Mouse (Mus musculus) G1E-ER4 (cell line): Measurements from ENCODE around the gene Efnb1. TPM values are rescaled to one million over a fixed set of nuclear protein-coding genes. Genes with fewer than 3 reads are reported as not detected.

ENCODE experiments used
- GATA1 ChIP-seq: IDR thresholded peaks from one replicate; pipeline ENCODE4 v1.8.0; 2012; ENCODE audit warnings: low read length, inconsistent platforms
- polyA plus RNA-seq: library from polyadenylated mRNA; stranded (reverse); fragments of >175 nt; gene quantifications from 2 replicates; pipeline ENCODE4 v1.2.3, GENCODE M21; 2012

Efnb1 gene
- not detected in 2 replicates for polyA plus RNA-seq

DNA sequence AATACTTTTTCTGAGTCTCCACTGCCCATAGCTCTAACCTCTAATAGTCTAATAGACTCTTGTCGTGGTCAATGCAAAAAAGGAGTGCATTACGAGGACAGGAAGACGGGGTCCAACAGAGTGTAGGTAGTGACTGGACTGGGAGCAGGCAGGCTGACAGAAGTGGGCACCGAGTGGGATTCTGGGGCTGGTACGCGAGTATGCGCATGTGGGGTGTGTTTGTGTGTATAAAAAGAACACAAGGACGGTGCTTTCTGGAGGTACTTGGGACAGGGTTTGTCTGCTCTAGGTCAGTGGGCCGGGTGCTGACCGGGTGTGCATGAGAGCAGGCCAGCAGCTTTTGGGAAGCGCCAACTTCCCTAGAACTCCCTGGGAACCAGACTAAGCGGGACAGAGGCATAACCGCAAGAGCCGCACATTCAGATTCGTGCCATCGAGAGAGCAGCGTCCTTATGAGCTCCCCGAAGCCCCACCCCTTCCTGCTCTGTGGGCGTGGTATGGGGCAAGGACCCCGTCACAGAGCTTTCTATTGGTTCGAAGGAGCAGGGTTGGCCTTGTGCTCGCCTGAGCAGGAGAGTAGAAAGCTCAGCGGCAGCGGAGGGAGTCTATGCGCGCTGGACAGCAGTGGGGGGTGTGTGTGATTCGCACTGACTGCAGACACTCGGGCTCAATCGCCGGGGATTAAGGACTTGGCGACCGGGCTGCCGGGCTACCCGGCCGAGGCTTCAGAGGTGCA is at the start of gene Efnb1:
Efnb1 (plus strand) TSS at position 608 of the 736 bp plus-strand sequence.
- TF ChIP-seq GATA1 = no peak

DNA sequence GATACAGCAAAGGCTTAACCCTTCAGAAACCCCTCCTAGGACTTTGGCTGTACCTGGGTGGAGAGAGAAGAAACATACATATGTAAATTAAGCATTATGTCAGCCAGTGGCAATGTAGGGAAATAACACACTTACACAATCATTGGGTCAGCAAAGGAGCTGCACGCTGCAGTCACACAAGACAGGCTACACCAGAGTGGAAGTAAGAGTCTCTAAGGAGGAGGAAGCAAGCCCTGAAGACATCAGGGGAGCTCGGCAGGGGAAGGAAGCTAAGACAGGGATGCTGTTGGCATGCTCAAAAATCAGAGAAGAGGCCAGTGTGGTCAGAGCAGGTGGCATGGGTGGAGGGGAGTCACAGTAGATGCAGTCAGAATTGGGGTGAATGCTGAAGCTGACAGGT is 43.2 kb upstream of the Efnb1 start:
- no peak for TF ChIP-seq GATA1

DNA sequence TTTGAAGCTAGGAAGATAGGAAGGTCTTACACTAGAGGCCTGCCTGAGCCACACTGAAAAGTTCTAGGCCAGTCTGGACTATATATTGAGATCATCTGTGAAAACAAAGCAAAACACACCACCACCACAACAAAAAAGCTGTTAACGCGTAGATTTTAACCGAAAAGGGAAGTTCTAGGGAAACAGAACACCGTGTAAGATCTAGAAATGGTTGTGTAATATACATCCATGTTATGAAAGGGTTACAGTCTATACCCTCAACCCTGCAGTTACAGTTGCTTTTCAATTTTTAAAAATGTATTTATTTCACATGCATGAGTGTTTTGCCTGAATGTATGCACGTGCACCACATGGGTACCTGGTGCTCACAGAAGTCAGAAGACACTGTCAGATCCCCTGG is 16.4 kb upstream of the Efnb1 start:
- no peak for TF ChIP-seq GATA1

GRCm38 (mm10) chrX:99130059-99130458 is 5.9 kb upstream of the Efnb1 start:
- no peak for TF ChIP-seq GATA1

GRCm38 (mm10) chrX:99132573-99132972 is 3.4 kb upstream of the Efnb1 start:
- TF ChIP-seq GATA1 = no peak

DNA sequence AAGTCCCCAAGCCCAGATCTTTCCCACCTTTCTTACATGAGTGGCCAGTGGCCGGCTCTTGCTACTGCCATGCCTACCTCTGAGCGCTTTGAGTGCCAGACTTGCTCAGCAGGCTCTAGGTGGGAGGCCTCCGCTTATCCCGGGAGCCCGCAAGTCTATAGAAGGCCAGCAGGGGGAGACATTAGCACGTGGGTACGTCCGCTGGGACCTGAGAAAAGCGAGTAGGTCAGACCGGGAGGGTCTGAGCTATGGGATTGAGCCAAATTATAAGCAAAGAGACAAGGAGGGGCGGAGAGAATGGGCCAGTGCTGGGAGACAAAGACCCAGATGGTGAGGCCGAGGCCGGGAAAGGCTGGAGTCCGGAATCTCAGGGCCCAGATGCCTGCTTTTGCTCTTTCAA is 1.0 kb upstream of the Efnb1 start:
- no peak for TF ChIP-seq GATA1

DNA sequence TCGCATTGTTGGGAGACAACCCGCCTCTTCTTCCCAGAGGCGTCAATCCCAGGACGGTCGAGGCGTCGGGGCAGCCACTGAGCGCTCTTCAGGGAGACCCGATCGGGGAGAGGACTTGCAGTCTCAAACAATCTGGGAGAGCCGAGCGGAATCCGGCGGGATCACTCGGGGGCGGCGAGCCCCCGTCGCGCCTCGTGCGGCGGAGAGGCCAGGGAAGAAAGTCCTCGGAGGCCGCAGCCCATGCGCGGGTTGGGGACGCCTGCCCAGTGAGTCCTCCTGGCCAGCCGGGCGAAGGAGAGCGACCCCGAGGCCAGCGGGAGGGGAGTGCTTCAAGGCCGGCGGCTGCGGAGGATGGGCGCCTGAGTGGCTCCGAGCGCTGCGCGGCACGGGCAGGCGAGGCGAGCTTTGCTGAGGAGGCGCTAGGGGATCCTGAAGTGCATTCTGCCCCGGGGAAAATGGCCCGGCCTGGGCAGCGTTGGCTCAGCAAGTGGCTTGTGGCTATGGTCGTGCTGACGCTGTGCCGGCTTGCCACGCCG is 569 bp downstream of the Efnb1 start:
- TF ChIP-seq GATA1 = no peak

DNA sequence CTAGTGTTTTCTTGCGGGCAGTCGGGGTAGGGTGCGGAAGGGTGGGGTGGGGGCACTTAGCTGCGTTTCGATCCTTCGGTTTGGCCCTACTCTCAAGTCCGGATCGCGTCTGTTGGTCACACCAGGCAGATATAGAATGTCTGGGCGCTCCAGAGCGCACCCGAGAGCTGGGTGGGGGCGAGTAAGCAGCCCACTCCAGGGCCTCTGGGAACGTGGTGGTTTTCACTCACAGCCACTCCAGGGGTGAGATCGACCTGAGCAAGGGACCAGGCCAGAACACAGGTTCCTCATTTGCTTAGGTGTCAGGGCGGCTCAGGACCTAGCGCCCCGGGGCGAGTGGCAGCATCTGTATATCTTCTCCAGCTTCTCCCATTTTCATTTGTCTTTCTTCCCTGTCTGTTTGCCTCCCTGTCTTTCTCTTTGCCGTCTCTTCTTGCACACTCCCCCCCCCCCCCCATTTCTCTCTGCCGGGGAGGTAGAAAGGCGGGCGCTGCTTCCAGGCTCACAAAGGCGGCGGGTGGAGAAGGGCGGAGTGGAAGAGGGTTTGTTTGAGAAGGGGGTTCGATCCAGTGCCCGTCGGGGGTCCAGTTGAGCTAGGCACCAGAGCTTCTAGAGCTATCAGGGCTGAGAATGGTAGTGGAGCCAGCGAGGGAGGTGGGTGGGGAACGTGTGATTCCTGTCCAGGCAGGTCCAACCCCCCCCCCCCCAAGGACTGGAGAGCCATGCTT is 1.4 kb downstream of the Efnb1 start:
- TF ChIP-seq GATA1 = no peak

GRCm38 (mm10) chrX:99137928-99138740 is 2.2 kb downstream of the Efnb1 start:
- no peak for TF ChIP-seq GATA1

GRCm38 (mm10) chrX:99141079-99141478 is 5.1 kb downstream of the Efnb1 start:
- TF ChIP-seq GATA1 = no peak

DNA sequence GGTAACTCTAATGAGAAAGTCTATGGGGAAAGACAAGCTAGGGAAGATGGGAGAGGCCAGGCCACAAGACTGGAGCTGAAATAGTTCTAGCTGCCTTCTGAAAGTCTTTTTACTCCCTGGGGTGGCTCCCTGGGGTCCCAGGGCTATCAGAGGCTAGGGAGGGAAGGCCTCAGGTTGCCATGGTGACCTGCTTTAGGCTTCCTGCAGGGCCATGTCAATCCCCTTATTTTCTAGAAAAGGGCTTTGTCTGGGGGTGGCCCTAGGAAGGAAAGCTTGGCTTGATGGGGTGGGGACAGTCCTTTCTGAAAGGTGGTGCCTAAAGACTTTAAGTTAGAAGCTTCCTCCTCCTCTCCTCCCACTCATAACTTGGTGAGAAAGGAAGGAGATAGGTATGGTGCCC is 6.0 kb downstream of the Efnb1 start:
- TF ChIP-seq GATA1 = no peak

- TF ChIP-seq GATA1 = no peak
Measured at GRCm38 (mm10) chrX:99145561-99145960, 9.6 kb downstream of the Efnb1 start.

- TF ChIP-seq GATA1 = no peak
Measured at GRCm38 (mm10) chrX:99148061-99148905, 12.4 kb downstream of the Efnb1 start.

- no peak for TF ChIP-seq GATA1
Measured at GRCm38 (mm10) chrX:99149047-99149446, 13.1 kb downstream of the Efnb1 start.

DNA sequence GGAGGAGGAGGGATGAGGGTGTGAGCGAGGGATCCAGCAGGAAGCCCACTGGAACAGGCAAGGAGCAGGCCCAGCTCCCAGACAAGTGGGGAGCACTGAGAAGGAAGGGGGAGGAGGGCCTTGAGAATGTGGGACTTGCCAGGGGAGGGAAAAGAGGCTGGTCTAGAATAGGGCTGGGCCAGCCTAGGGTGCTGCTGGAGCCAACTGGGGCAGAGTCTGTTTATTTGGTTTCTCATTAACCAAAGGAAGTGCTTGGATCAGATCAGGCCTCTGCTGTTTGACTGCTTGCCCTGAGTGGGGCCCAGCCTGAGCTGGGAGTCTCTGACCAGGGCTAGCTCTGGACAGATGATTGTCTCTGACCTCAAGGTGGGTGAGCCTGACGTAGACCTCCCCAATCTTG is 14.0 kb downstream of the Efnb1 start:
- TF ChIP-seq GATA1 = no peak

- no peak for TF ChIP-seq GATA1
Measured at GRCm38 (mm10) chrX:99150712-99151111, 14.8 kb downstream of the Efnb1 start.
